Mouse (Mus musculus) olfactory bulb, adult 2 months (tissue): ENCODE data around the gene Dnmt3a.

Source experiments
- CTCF ChIP-seq: fragments of 200-500 bp; IDR thresholded peaks from 2 replicates; pipeline ENCODE4 v1.5.1; 2012; ENCODE audit warnings: low read depth, mild to moderate bottlenecking, low read length, moderate library complexity; ENCODE audit not compliant: insufficient read depth
- POLR2A ChIP-seq: fragments of 200-500 bp; IDR thresholded peaks from 2 replicates; pipeline ENCODE4 v1.6.1; 2012; ENCODE audit warnings: mild to moderate bottlenecking, low read depth, low read length, moderate library complexity; ENCODE audit not compliant: insufficient read depth

- TF ChIP-seq CTCF: no peak
- TF ChIP-seq POLR2A: no peak
Observed at GRCm38 (mm10) chr12:3862253-3862652, 56.4 kb downstream of the Dnmt3a start.
